Mouse (Mus musculus) heart, embryonic 10.5 days (tissue): ENCODE measurements around the gene Gm4791. TPM values are rescaled to one million over a fixed set of nuclear protein-coding genes. Genes with fewer than 3 reads are reported as not detected.
A peak's percentile ranks its signal among the peaks of the same experiment; 100 is the strongest.

Experiments used
- DNase-seq: peaks from one replicate; pipeline ENCODE4 v3.0.0-alpha.2; 2017; ENCODE audit warnings: low spot score
- H3K27ac ChIP-seq: fragments of 300-500 bp; sonication (generic); 2 replicates; pipeline ENCODE4 v1.5.1; 2016; ENCODE audit warnings: mild to moderate bottlenecking
- H3K27me3 ChIP-seq: fragments of 300-500 bp; sonication (generic); 2 replicates; pipeline ENCODE4 v1.6.1; 2016; ENCODE audit warnings: mild to moderate bottlenecking; ENCODE audit not compliant: poor library complexity, insufficient read depth, severe bottlenecking
- H3K36me3 ChIP-seq: fragments of 300-500 bp; sonication (generic); 2 replicates; pipeline ENCODE4 v1.6.1; 2016; ENCODE audit warnings: mild to moderate bottlenecking, moderate library complexity
- H3K4me1 ChIP-seq: fragments of 300-500 bp; sonication (generic); 2 replicates; pipeline ENCODE4 v1.6.1; 2016; ENCODE audit warnings: mild to moderate bottlenecking
- H3K4me3 ChIP-seq: fragments of 300-500 bp; sonication (generic); 2 replicates; pipeline ENCODE4 v1.5.1; 2016; ENCODE audit warnings: mild to moderate bottlenecking, moderate library complexity
- H3K9me3 ChIP-seq: fragments of 300-500 bp; sonication (generic); 2 replicates; pipeline ENCODE4 v1.6.1; 2016; ENCODE audit warnings: mild to moderate bottlenecking, moderate library complexity
- WGBS: fragments of 180-500 bp; shearing (Covaris S2); methylation state at CpG from one replicate; pipeline ENCODE4 v1.1.7; 2016; 5-methylcytosine and 5-hydroxymethylcytosine counted together
- polyA plus RNA-seq: library from polyadenylated mRNA; unstranded; fragments of >200 nt; fragmentation: Nextera tagmentation; extraction: Ambion mirVana; gene quantifications from 2 replicates; pipeline ENCODE4 v1.2.1, GENCODE M21; 2016

Gm4791 gene
- polyA plus RNA-seq = not detected in 2 replicates

DNA sequence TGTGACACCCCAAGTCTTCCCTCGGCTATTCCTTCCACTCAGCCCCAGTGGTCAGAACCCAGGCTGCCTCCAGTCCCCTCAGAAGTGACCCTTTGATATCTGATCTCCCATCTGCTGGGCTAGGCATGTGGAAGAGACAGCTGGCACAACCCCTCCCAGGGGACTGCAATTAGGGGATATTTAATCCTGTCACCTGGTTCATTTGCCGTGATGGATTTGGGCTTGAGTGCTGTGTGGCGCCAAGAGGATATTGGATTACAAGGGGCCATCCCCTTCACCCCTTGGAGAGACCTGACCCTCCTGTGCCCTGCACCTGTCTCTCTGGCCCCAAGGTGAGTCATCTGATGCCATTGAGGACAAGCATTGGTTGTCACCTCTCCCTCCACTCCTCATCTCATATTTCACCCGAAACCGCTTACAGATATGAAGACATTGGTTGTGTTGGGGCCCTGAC lies at the start of gene Gm4791:
TSS of gene Gm4791 (plus strand) at position 404 of the 454 bp plus-strand sequence.
- 57% methylated on average over 5 of the region's 5 CpGs for WGBS
- Histone ChIP-seq H3K4me3 (no peak within 1 kb of the TSS), H3K27me3 (0 out of 2 replicates have a peak, but pooled peaks cover 4% of the 10 kb centered on the region), H3K36me3 (no peaks in the 10 kb centered on the region), H3K4me1 (no peaks in the 10 kb centered on the region), H3K27ac (no peak within 1 kb of the TSS), H3K9me3 (no peaks in the 10 kb centered on the region)
- DNase-seq = no peak

DNA sequence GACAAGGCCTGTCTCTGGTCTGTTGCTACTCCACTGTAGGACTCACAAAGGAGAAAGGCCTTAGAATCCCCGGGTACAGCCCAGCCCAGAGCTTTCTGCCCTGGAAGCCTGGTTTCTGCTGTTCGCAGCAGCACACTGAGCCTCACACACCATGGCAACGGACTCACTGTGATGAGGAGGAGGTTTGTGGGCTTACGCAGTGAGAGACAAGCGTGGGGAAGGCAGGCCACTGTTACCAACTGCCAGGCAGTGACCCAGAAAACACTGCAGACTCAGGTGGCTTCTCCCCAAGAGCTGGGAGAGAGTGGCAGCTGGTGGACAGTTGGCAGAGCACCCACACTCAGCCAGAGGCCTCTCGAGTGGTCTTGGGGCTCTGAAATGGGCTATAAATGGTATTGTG lies 42.3 kb upstream of the Gm4791 start:
- H3K4me1 ChIP-seq = peaks cover 21% of the 10 kb centered on the region
- H3K4me3 ChIP-seq = no peak overlapping the region
- DNase-seq = no peak
- no peaks in the 10 kb centered on the region for H3K9me3 ChIP-seq
- WGBS = 78% methylated on average over 6 of the region's 6 CpGs
- no peaks in the 10 kb centered on the region for H3K36me3 ChIP-seq
- H3K27me3 ChIP-seq = peaks cover 29% of the 10 kb centered on the region
- no peak overlapping the region for H3K27ac ChIP-seq

DNA sequence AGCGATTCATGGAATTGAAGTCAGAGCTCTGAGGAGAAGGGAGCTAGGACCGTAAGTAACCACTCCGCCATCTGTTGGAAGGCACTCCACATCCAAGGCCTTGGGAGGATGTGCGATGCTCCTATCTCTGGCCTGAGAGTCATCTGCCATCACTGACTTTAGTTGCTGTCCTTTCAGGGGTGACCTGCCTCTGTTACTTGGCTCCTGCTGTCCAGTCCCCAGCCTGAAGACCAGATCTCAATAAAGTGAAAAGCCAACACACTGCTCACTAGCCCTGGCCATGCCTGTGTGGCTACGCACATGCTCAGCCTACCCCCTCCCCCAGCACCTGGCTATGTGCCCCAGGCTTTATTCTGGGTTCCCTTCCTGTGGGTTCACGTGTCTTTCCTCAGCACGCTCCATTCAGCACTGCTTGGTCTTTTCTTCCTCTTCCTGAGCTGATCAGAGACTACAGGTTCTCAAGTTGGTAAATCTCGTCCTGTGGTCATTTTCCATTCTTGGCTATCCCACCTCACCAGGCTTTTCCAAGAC lies 41.1 kb upstream of the Gm4791 start:
- H3K27me3 ChIP-seq = peaks cover 29% of the 10 kb centered on the region
- DNase-seq = no peak
- H3K4me3 ChIP-seq = no peak overlapping the region
- 58% methylated on average over 8 of the region's 8 CpGs for WGBS
- no peaks in the 10 kb centered on the region for H3K9me3 ChIP-seq
- no peak overlapping the region for H3K27ac ChIP-seq
- H3K36me3 ChIP-seq = no peaks in the 10 kb centered on the region
- H3K4me1 ChIP-seq = peaks cover 21% of the 10 kb centered on the region

DNA sequence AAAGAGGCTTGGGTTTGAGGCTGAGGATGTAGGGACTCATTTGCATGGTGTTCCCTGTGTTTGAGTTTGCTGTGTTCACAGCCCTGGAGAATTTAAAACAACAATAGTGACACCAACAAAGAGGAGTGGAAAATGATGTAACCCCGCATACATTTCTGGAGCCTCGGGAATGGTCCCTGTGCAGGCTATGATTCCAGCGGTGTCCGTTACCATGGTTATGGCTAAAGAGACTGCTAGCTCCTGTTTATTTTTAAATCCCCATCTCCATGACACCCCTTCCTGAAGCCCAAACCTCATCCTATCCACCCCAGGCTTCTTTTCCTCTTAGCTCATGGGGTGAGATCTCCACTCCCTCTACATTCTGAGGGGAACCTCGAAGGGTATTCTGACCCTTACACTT lies 32.5 kb upstream of the Gm4791 start:
- Histone ChIP-seq H3K4me3 (no peak overlapping the region), H3K4me1 (peaks cover 14% of the 10 kb centered on the region), H3K9me3 (no peaks in the 10 kb centered on the region), H3K27ac (no peak overlapping the region), H3K36me3 (no peaks in the 10 kb centered on the region), H3K27me3 (peaks cover 46% of the 10 kb centered on the region)
- no peak for DNase-seq
- 73% methylated on average over 5 of the region's 5 CpGs for WGBS

DNA sequence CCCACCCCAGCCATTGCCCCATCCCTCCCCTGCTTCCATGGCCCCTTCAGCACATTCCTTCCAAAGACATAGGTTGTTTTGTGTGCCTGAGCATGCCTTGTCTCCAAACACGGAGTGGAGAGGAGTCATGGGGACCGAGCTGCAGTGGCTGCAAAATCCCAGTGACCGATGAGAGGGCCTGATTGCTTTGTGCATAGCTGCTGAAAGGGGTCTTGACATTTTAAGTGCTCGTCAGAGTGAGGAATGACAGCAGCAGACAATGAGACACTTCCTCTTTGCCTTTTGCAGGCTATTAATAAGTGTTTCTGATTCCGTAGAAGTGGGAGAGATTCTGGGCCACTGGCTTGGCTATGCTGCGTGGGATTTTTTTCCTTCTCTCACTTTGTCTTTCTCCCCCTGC lies 29.6 kb upstream of the Gm4791 start:
- Histone ChIP-seq H3K4me3 (no peak overlapping the region), H3K9me3 (no peaks in the 10 kb centered on the region), H3K36me3 (no peaks in the 10 kb centered on the region), H3K27ac (peak overlapping the region; percentile 63; the same call in 1 of the 2 replicates), H3K27me3 (peaks cover 58% of the 10 kb centered on the region), H3K4me1 (peaks cover 14% of the 10 kb centered on the region)
- peak; percentile 85 for DNase-seq
- WGBS = 14% methylated on average over 6 of the region's 6 CpGs

DNA sequence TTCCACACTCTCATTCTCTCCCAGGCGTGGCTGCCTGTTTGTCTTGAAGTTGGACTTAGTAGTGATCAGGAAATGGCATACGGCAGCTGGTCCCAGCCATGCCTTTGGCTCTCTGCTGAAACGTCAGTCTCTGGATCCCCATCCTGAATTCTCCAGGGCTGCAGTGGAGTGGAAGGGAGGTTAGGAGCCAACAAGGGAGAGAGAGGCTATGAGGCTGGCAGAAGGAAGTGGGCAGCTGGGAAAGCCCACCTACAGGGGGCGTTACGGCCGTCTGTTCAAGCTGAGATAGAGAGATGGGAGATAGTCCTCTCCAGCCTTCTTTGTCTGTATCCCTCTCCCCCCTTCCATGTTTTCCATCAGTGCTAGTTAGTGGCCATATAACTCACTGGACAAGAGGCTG lies 29.1 kb upstream of the Gm4791 start:
- WGBS = 30% methylated on average over 6 of the region's 6 CpGs
- Histone ChIP-seq H3K36me3 (no peaks in the 10 kb centered on the region), H3K27ac (peak overlapping the region; percentile 63; the same call in 1 of the 2 replicates), H3K4me3 (no peak overlapping the region), H3K4me1 (peaks cover 14% of the 10 kb centered on the region), H3K9me3 (no peaks in the 10 kb centered on the region), H3K27me3 (peaks cover 55% of the 10 kb centered on the region)
- DNase-seq = no peak

DNA sequence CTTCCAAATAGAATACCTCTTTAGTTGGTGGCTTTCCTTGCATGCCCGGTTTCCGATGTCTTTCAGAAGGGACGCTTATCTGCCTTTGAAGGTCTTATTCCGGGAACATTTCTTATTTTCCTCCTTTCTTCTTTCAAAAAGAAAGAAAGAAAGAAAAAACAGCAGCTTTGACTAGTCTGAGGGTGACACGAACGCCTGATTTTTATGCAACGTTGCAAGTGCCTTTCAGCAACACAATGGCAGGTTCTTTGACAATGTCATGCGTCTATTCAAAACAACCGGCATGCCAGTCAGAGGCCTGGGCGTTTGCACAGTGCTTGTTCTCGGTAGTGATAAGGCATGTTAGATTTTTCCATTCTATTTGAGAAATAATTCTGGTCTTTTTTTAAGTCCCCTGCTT lies 19.7 kb upstream of the Gm4791 start:
- Histone ChIP-seq H3K27me3 (peaks cover 32% of the 10 kb centered on the region; the same call in 1 of the 2 replicates), H3K4me1 (no peaks in the 10 kb centered on the region), H3K4me3 (no peak overlapping the region), H3K9me3 (no peaks in the 10 kb centered on the region), H3K27ac (no peak overlapping the region), H3K36me3 (no peaks in the 10 kb centered on the region)
- DNase-seq = no peak
- WGBS = 67% methylated on average over 11 of the region's 11 CpGs

DNA sequence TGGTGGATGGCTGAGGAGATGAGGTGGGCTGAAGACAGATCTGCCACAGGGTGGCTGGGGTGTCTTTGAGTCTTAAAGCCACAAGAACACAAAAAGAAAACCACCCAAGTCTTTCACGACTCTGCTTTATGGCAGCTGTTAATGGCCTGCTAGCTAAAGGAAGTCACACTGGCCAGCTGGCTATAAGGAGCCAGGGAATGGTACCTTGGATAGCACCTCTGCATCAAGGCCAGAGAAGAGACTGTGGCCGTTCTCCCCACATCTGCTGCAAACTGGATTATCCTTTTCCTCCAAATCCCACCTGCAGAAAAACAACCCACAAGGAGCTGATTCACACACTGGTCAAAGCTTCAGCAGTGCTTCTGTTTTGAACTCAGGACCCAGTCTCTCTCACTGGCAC lies 18.4 kb upstream of the Gm4791 start:
- Histone ChIP-seq H3K36me3 (no peaks in the 10 kb centered on the region), H3K9me3 (no peaks in the 10 kb centered on the region), H3K27ac (no peak overlapping the region), H3K27me3 (peaks cover 32% of the 10 kb centered on the region; the same call in 1 of the 2 replicates), H3K4me3 (no peak overlapping the region), H3K4me1 (no peaks in the 10 kb centered on the region)
- DNase-seq = no peak
- 5% methylated on average over 2 of the region's 2 CpGs for WGBS

DNA sequence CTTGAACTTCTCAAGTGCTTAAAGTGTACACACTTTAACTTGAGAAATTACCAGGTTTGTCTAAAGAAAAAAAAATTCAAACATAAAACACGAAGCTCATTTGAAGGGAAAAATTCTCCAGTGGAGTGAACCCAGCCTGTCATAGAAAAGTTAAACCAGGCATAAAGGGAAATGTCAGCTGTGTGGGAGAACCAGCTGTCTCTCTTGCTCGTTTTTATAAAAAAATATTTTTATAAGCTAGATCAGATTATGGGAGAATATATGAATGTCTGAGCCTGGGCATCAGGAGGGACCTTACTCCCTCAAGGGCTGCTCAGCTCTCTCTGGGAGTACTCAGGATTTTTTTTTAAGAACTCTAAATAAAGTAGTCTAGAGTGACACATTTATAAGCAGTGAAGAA lies 15.1 kb upstream of the Gm4791 start:
- Histone ChIP-seq H3K27ac (no peak overlapping the region), H3K4me3 (no peak overlapping the region), H3K27me3 (peaks cover 23% of the 10 kb centered on the region; the same call in 1 of the 2 replicates), H3K4me1 (no peaks in the 10 kb centered on the region), H3K36me3 (no peaks in the 10 kb centered on the region), H3K9me3 (no peaks in the 10 kb centered on the region)
- DNase-seq = no peak
- WGBS = 55% methylated on average over 2 of the region's 2 CpGs

DNA sequence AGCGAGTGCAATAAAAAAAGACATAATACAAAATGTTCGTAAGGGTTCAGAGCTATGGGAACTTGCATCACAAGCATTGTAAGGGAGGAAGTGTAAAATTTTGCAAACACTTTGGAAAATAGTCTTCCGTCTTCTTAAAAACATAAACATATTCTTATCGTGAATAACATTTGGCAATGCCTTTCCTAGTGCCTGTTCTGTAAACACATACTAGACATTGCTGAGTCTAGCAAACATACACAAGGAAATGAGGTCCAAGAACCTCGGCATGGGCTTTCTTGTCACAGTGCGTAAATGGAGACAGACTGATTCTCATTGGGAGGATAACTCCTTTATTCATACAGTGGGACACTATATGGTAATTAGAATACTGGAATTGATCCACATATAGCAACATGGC lies 43.0 kb downstream of the Gm4791 start:
- WGBS = 87% methylated on average over 6 of the region's 6 CpGs
- Histone ChIP-seq H3K4me3 (no peak overlapping the region), H3K27me3 (no peaks in the 10 kb centered on the region), H3K9me3 (no peaks in the 10 kb centered on the region), H3K4me1 (no peaks in the 10 kb centered on the region), H3K27ac (no peak overlapping the region), H3K36me3 (no peaks in the 10 kb centered on the region)
- DNase-seq = no peak
